In the genomic region with DNA sequence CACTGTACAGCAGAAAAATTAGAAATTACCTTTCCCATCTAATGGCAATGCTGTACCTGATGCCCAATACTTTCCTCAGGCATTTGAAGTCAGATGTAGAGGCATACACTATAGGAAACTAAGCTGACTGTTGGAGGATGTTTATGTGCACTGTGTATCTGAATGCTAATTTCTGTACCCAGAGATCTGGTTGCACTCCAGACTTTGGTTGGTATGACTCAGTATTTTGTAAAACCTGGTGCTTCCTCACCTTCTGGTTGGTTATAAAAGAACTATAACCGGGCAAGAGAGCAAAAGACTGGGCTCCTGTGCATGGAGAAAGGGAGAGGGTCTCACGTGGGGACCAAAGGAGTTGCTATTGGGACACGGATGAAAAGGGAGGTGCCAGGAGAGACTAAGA, we compare ENCODE assay signal across 20 mouse cellular contexts.
"Had no signal": no experiment of that assay in that cellular context is flagged by ENCODE, and none has a peak within 500 bp of the region (broad histone marks: within the 10 kb centered on the region; RNA-seq: fewer than 3 reads in every experiment).

No protein-coding gene starts in this region.

- ATAC-seq: liver, embryonic 12.5 days had no signal

- DNase-seq: kidney, postnatal 14 days; kidney, postnatal 4 days; liver; lung, adult 18-20 months; lung, postnatal 10 days; lung, postnatal 36 days; midbrain, embryonic 14.5 days; right cerebral cortex, adult 18-20 months; right cerebral cortex, postnatal 14 days; right cerebral cortex, postnatal 4 days; thymus, postnatal 36 days had no signal

- H3K4me3 ChIP-seq: limb, embryonic 10.5 days; limb, embryonic 13.5 days; liver, embryonic 12.5 days; liver, embryonic 15.5 days; lung, embryonic 15.5 days; megakaryocyte, embryonic 14.5 days; neural tube, embryonic 12.5 days; neural tube, embryonic 15.5 days had no signal

- H3K27ac ChIP-seq: limb, embryonic 10.5 days; limb, embryonic 13.5 days; liver, embryonic 12.5 days; liver, embryonic 15.5 days; lung, embryonic 15.5 days; neural tube, embryonic 12.5 days; neural tube, embryonic 15.5 days; stomach, postnatal 0 days had no signal
